ENCODE assay signal across 30 mouse cellular contexts in genomic region chr5:96114943-96115342, GRCm38 (mm10).
"Had no signal": no experiment of that assay in that cellular context is flagged by ENCODE, and none has a peak within 500 bp of the region (broad histone marks: within the 10 kb centered on the region; RNA-seq: fewer than 3 reads in every experiment).

No protein-coding gene starts in this region.

- H3K36me3 ChIP-seq: liver, embryonic 15.5 days; lung, embryonic 15.5 days; midbrain, embryonic 12.5 days; midbrain, embryonic 15.5 days had no signal

- DNase-seq: left cerebral cortex, postnatal 4 days; liver; liver, embryonic 13.5 days; liver, postnatal 0 days; lung, adult 18-20 months; lung, adult 2 months; lung, embryonic 14.5 days; lung, postnatal 10 days; lung, postnatal 14 days; lung, postnatal 36 days; lung, postnatal 4 days; midbrain, embryonic 14.5 days had no signal

- H3K4me3 ChIP-seq: left cerebral cortex, adult 2 months; limb, embryonic 10.5 days; limb, embryonic 12.5 days; limb, embryonic 13.5 days; limb, embryonic 15.5 days; liver, embryonic 12.5 days; liver, embryonic 13.5 days; liver, embryonic 15.5 days; lung, embryonic 15.5 days; megakaryocyte, embryonic 14.5 days; midbrain, embryonic 10.5 days; midbrain, embryonic 12.5 days; midbrain, embryonic 15.5 days; myocyte had no signal

- H3K4me2 ChIP-seq: limb, embryonic 12.5 days; limb, embryonic 13.5 days; limb, embryonic 15.5 days; liver, embryonic 11.5 days; liver, embryonic 12.5 days; liver, embryonic 13.5 days; liver, embryonic 15.5 days; lung, embryonic 14.5 days; lung, embryonic 15.5 days; midbrain, embryonic 11.5 days; midbrain, embryonic 12.5 days; midbrain, embryonic 15.5 days had no signal

- H3K27ac ChIP-seq: left cerebral cortex, adult 2 months; limb, embryonic 10.5 days; limb, embryonic 12.5 days; limb, embryonic 13.5 days; limb, embryonic 15.5 days; liver, embryonic 12.5 days; liver, embryonic 13.5 days; liver, embryonic 14.5 days; liver, embryonic 15.5 days; lung, embryonic 15.5 days; macrophage; midbrain, embryonic 10.5 days; midbrain, embryonic 12.5 days; midbrain, embryonic 15.5 days had no signal

- H3K4me1 ChIP-seq: limb, embryonic 10.5 days; limb, embryonic 12.5 days; limb, embryonic 13.5 days; limb, embryonic 15.5 days; liver, embryonic 15.5 days; lung, embryonic 15.5 days; midbrain, embryonic 10.5 days; midbrain, embryonic 12.5 days; midbrain, embryonic 15.5 days had no signal

- ATAC-seq: liver, embryonic 12.5 days; liver, postnatal 0 days; lung, postnatal 0 days; midbrain, embryonic 15.5 days had no signal

- H3K27me3 ChIP-seq: limb, embryonic 12.5 days; limb, embryonic 13.5 days; limb, embryonic 15.5 days; liver, embryonic 12.5 days; liver, embryonic 13.5 days; liver, embryonic 15.5 days; lung, embryonic 15.5 days; megakaryocyte, embryonic 14.5 days; midbrain, embryonic 12.5 days; midbrain, embryonic 15.5 days had no signal

- H3K9me3 ChIP-seq: limb, embryonic 10.5 days; limb, embryonic 12.5 days; limb, embryonic 13.5 days; limb, embryonic 15.5 days; liver, embryonic 12.5 days; liver, embryonic 13.5 days; liver, embryonic 15.5 days; lung, embryonic 15.5 days; megakaryocyte, embryonic 14.5 days; midbrain, embryonic 10.5 days; midbrain, embryonic 12.5 days; midbrain, embryonic 15.5 days had no signal

- H3K9ac ChIP-seq: limb, embryonic 12.5 days; limb, embryonic 13.5 days; limb, embryonic 15.5 days; liver, embryonic 12.5 days; liver, embryonic 13.5 days; liver, embryonic 14.5 days; liver, embryonic 15.5 days; liver, postnatal 0 days; lung, embryonic 14.5 days; lung, embryonic 15.5 days; midbrain, embryonic 12.5 days; midbrain, embryonic 15.5 days had no signal
